Mouse (Mus musculus): ENCODE data around the gene Amigo2. TPM values are rescaled to one million over a fixed set of nuclear protein-coding genes. Genes with fewer than 3 reads are reported as not detected.

The Amigo2 gene
- polyA plus RNA-seq, 1 experiment, result 4.9 TPM

- TF ChIP-seq POLR2A (IDR thresholded peaks at IDR 0.05; ENCODE audit: borderline replicate concordance, extremely low read depth, low read depth, low read length) (no peak), CTCF (IDR thresholded peaks at IDR 0.05; ENCODE audit: insufficient read depth, low read length) (no peak)
- DNase-seq, result no peak
- 88% methylated on average over 10 of the region's 10 CpGs for WGBS
- H3K4me1 ChIP-seq (ENCODE audit: control insufficient read depth, insufficient read depth, low read length), result peaks cover 7% of the 10 kb centered on the region; the same call in 1 of the 2 replicates
- H3K4me3 ChIP-seq (replicated peaks; ENCODE audit: extremely low read depth, low read depth, low read length), result no peak overlapping the region
These were observed 41.3 kb downstream of the Amigo2 start for GRCm38 (mm10) chr15:97205776-97206175.

DNA sequence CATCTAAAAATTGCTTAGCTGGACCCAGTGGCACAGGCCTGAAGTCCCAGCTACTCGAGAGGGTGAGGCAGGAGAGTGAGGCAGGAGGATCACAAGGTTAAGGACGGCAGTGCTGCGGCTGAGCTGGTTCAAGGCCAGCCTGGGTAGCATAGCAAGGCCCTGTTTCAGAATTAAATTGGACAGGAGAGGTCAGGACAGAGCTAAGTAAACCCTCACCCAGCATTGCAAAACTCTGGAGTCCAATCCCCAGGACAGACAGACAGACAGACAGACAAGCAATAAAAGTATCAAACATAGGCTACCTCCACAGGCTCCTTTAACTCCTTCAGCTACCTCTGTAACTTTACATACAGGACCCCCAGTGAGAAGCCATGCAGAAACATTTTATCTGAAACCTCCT, 42.2 kb downstream of the Amigo2 start:
- H3K4me1 ChIP-seq (ENCODE audit: control insufficient read depth, insufficient read depth, low read length), result peaks cover 7% of the 10 kb centered on the region; the same call in 1 of the 2 replicates
- WGBS, result 55% methylated on average over 3 of the region's 3 CpGs
- TF ChIP-seq POLR2A (IDR thresholded peaks at IDR 0.05; ENCODE audit: borderline replicate concordance, extremely low read depth, low read depth, low read length), result no peak
- TF ChIP-seq CTCF (IDR thresholded peaks at IDR 0.05; ENCODE audit: insufficient read depth, low read length), result no peak
- DNase-seq, result no peak
- no peak overlapping the region for H3K4me3 ChIP-seq (replicated peaks; ENCODE audit: extremely low read depth, low read depth, low read length)

DNA sequence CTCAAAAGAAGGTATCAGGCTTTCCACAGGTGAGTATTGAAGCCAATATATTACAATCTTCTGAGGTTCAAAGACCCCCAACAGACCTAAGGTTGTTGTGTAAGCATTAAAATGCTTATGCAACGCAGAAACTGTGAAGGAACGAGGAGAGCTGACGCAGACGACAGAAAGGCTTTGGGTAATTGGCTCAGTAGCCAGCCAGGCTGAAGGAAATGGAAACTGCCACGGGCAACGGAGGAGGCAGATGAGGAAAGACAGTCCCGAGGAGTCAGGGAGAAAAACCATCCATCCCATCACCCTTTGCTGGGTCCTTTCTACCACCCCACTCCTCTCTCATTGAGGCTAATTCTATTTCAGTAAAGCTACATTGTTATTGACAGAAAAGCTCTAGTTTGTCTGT, 50.4 kb downstream of the Amigo2 start:
- 78% methylated on average over 7 of the region's 7 CpGs for WGBS
- DNase-seq, result no peak
- no peak for TF ChIP-seq CTCF (IDR thresholded peaks at IDR 0.05; ENCODE audit: insufficient read depth, low read length)
- TF ChIP-seq POLR2A (IDR thresholded peaks at IDR 0.05; ENCODE audit: borderline replicate concordance, extremely low read depth, low read depth, low read length), result no peak
- no peak overlapping the region for H3K4me3 ChIP-seq (replicated peaks; ENCODE audit: extremely low read depth, low read depth, low read length)
- no peaks in the 10 kb centered on the region for H3K4me1 ChIP-seq (ENCODE audit: control insufficient read depth, insufficient read depth, low read length)

GRCm38 (mm10) chr15:97195628-97196027, 51.5 kb downstream of the Amigo2 start:
- no peaks in the 10 kb centered on the region for H3K4me1 ChIP-seq (ENCODE audit: control insufficient read depth, insufficient read depth, low read length)
- WGBS, result 0% methylated on average over 1 of the region's 1 CpGs
- TF ChIP-seq CTCF (IDR thresholded peaks at IDR 0.05; ENCODE audit: insufficient read depth, low read length) (peak; percentile 2; the same call in 1 of the 2 replicates), POLR2A (IDR thresholded peaks at IDR 0.05; ENCODE audit: borderline replicate concordance, extremely low read depth, low read depth, low read length) (no peak)
- no peak for DNase-seq
- H3K4me3 ChIP-seq (replicated peaks; ENCODE audit: extremely low read depth, low read depth, low read length), result no peak overlapping the region

Other genes starting within 250 kb of the Amigo2 start
- gene Slc38a4, start 191.3 kb downstream of the Amigo2 start, polyA plus RNA-seq (2012; rRNA removed), result 5.8 and 6.7 TPM in 2 replicates
- 19.8 and 24.8 TPM in 2 replicates for gene Pced1b, start 180 bp downstream of the Amigo2 start, polyA plus RNA-seq (2012; rRNA removed)

Measured in lung, adult 2 months (tissue).